Mouse (Mus musculus) thymus, postnatal 25 days (tissue): ENCODE results near the gene Scaf1.

ENCODE experiments used
- DNase-seq: peaks from one replicate; pipeline ENCODE4 v3.0.0; 2022

Gene Scaf1

DNA sequence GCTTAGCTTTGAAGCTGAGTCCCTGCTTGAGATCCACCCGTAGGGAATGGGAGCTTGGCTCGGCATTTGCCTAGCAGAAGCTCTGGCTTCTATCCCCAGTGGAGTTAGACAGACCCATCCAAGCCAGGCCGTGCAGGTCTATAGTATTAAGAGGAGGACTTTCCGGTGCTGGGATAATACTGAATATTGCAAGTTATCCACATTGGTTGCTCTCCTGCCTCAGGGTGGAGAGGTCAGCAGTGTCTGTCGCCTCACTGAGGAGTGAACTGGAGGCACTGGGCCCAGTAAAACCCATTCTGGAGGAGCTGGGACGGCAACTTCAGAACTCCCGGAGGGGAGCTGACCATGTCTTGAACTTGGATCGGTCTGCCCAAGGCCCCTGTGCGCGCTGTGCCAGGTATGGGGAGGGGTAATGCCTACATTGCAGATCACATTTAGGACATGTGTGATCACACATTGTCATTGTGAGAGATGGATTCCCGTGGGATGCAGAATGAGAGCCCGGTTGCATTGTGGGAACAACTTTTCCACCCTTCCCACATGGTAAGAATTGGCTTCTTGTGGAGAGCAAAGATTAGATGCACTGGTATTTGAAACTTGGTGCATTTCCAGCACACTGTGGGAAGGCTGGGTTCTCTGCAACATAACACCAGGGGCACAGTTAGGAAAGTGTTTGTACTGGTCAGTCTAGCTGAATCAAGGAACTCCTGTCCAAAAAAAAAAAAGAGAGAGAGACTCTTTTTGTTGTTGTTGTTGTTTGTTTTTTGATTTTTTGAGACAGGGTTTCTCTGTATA is 61.9 kb downstream of the Scaf1 start:
- DNase-seq, result no peak

DNA sequence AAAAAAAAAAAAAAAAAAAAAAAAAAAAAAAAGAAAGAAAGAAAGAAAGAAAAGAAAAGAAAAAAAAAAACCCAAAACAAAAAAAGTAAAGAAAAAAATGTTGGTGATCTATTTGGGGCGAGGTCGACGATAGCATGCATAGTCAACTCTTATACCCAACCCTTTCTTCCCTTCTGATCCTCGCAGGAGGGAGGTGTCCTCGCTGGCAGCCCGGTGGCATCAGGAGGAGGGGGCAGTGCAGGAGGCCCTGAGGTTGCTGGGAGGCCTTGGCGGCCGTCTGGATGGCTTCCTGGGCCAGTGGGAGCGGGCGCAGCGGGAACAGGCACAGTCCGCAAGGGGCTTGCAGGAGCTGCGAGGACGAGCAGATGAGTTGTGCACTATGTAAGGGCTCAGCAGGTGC is 62.6 kb downstream of the Scaf1 start:
- no peak for DNase-seq
